Mouse (Mus musculus): ENCODE measurements around the gene Fabp7.

Gene Fabp7

DNA sequence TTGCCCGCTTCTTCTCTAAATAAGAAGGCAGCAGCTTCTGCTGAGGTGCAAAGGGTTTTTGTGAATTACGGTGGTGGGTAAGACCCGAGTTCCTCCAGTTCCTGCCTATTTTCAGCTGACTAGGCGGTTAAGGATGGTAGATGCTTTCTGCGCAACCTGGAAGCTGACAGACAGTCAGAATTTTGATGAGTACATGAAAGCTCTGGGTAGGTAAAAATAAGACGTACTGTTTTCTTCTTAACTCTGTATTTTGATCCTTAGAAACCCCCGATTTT is at the start of gene Fabp7:
TSS of gene Fabp7 (plus strand) at position 6 of the 275 bp plus-strand sequence.
- CTCF ChIA-PET, result no interaction called here

DNA sequence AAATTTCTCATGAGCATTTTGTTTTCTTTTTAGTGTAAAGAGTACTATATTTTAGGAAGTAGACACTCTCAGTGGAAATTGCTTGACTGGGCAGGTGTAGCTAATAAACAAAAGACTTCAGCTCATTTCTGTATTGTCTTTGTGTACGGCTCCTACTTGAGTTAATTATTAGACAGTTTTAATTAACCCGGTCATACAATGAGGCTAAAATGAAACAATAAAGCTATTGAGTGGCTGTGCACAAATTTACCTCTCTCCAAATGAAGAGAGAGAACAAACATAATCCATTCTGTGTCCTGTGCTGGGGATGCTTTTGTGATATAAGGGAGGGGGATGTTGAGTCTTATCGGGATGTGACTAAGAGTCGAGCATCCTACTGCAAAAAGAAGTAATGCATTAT is 43.9 kb upstream of the Fabp7 start:
- CTCF ChIA-PET, result no interaction called here

GRCm38 (mm10) chr10:57741351-57741750 is 43.3 kb upstream of the Fabp7 start:
- CTCF ChIA-PET, result no interaction called here

DNA sequence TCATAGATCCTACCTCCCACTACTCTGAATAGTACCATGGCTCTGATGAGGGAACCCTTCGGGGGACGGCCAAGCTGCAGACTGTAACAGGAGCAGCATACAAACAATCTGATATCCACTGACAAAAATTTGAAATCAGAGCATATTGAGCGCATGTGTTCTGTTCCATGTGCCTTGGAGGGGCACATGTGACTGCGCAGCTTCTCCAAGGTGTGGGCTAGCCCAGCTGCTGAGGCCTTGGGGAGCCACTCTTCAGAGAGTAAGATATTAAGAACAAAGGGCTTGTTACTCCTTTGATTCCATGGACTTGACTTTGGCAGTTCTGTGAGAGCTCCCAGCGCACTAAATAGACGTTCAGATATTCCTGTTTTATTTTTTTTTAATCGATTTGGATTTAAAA is 41.6 kb upstream of the Fabp7 start:
- CTCF ChIA-PET, result interaction anchor here (0.7 to 2.7 kb wide), 3 partner anchors 99 to 1310 kb away, joined by 3 to 35 read pairs (median 8); no protein-coding TSS in a partner anchor

- CTCF ChIA-PET, result interaction anchor here (0.7 to 2.7 kb wide), 7 partner anchors 16 to 1310 kb away, joined by 3 to 35 read pairs (median 3); no protein-coding TSS in a partner anchor
These were observed 41.1 kb upstream of the Fabp7 start for GRCm38 (mm10) chr10:57743606-57744016.

GRCm38 (mm10) chr10:57744128-57744765 is 40.4 kb upstream of the Fabp7 start:
- CTCF ChIA-PET, result interaction anchor here (0.6 to 2.7 kb wide), 7 partner anchors 16 to 832 kb away, joined by 3 to 35 read pairs (median 3); no protein-coding TSS in a partner anchor

DNA sequence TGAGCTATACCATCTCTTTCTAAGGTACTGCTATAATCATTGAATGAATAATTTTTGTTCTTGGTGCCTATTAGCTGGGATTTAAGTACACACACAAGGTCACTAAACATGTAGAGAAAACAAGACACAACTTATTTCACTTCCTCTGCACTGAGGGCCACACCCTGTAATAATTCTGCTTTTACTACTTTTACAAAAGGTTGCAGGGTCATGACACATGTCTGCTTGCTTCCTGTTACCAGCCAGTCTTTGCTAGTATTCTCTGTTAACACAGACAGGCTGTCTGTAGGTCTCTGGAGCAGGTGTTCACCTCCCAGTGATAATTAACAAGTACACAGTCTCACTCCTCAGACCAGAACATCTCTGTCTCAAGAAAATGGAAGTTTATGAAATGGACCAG is 39.2 kb upstream of the Fabp7 start:
- CTCF ChIA-PET, result no interaction called here

DNA sequence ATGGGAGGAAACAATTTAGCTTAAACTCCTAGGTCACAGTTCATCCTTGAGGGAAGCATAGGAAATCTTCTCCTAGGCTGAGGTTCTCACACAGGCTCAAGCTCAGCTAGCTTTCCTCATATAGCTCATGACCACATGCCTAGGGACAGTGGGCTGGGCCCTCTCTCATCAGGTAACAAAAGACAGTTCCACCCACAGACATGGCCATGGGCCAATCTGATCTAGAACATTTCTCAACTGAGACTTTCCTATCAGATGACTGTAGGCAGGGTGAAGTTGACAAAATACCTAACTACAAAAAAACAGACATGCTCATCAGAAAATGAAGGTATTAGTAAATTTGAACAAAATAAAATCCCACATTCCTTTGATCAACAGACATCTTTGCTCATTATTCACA is 37.6 kb upstream of the Fabp7 start:
- CTCF ChIA-PET, result no interaction called here

DNA sequence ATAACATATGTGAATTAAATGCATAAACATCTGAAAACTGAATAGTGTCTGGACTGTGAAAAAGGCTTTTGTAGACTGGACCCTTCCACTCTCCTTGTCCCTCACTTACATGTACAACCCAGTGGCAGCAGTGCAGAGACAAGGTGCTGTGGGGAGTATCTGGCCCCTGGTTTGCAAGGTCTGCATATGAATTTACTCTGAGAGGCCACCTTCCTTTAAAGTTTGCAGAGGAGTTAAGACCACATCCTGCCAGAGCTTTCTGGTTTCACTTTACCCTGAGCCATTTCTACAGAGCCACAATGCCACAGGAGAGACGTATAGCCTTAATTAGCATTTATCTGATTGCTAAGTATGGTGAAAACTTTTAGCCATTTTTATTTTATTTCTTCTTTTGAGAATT is 31.3 kb upstream of the Fabp7 start:
- CTCF ChIA-PET, result interaction anchor here (1.1 kb wide), 1 partner anchor 42 kb away, joined by 3 read pairs; no protein-coding TSS in a partner anchor

DNA sequence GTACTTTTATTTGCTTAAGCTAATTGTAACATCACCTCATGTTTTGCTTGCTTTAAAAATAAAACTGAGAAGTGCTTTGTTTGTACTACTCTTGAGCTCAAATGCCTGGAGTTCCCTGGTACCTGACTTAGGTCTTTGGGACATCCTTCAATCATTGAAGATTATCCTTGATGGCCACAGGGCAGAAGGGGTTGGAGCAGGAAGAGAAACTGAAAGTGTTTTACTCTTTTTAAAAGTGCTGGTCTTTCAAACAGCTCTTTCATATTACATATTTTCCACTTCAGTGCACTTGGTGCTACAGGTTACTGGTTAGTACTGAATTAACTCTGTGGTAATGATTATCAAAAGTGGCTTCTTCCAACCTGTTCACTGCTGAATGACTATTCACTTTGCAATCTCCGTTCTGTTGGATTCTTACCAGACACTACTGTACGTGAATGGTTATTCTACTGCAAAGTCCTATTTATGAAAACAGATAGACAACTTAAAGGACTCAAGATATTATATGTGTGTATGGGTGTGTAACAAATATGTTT is 29.4 kb upstream of the Fabp7 start:
- CTCF ChIA-PET, result no interaction called here

- CTCF ChIA-PET, result no interaction called here
These were observed 25.7 kb upstream of the Fabp7 start for GRCm38 (mm10) chr10:57758999-57759398.

GRCm38 (mm10) chr10:57760694-57761093 is 24.0 kb upstream of the Fabp7 start:
- CTCF ChIA-PET, result no interaction called here

DNA sequence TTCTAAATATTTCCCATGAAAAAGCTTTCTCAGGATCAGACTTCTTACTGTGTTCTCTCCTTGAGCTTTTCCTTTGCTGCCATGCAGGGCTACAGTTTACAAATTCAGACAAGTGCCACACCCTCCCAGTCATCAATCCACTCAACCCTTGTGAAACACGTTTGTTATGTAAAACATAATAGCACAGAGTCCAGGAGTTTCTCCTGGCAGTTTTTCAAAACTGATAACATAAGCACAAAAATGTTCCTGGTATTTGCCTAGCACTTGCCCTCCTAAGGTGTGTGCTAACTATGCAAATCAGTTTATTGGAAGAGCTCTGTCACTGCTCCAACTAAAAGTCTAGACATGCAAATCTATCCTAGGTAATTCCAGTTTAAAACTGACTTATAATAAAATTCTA is 21.6 kb upstream of the Fabp7 start:
- CTCF ChIA-PET, result no interaction called here

GRCm38 (mm10) chr10:57783289-57784130 is 1.2 kb upstream of the Fabp7 start:
- CTCF ChIA-PET, result no interaction called here

GRCm38 (mm10) chr10:57784131-57784875 is 378 bp upstream of the Fabp7 start:
- CTCF ChIA-PET, result no interaction called here

DNA sequence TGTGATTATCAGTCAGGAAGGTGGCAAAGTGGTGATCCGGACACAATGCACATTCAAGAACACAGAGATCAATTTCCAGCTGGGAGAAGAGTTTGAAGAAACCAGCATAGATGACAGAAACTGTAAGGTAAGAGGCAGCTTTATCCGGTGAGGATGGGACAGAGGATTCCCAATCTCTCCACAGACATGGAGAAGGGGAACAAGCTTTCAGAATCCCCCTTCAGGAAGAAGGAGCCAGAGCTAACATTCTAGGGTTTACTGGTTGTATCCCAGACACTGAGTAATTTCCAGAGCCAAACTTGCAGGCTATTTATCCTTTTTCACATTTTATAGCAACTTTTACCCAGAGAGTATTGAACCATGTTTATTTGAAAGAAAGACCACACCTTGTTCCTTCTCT is 871 bp downstream of the Fabp7 start:
- CTCF ChIA-PET, result no interaction called here

GRCm38 (mm10) chr10:57792957-57793356 is 8.3 kb downstream of the Fabp7 start:
- CTCF ChIA-PET, result no interaction called here

- CTCF ChIA-PET, result interaction anchor here (0.5 kb wide), 1 partner anchor 48 kb away, joined by 5 read pairs; no protein-coding TSS in a partner anchor
These were observed 9.3 kb downstream of the Fabp7 start, which contains the start of gene Smpdl3a for GRCm38 (mm10) chr10:57794018-57794417. Gene Smpdl3a (plus strand): TSS chr10:57794335.

GRCm38 (mm10) chr10:57794491-57795461 is 10.1 kb downstream of the Fabp7 start:
- CTCF ChIA-PET, result interaction anchor here (0.5 to 1.2 kb wide), 3 partner anchors 22 to 47 kb away, joined by 3 to 5 read pairs (median 5); no protein-coding TSS in a partner anchor

GRCm38 (mm10) chr10:57795542-57795941 is 10.9 kb downstream of the Fabp7 start:
- CTCF ChIA-PET, result interaction anchor here (0.8 to 1.2 kb wide), 2 partner anchors 21 to 42 kb away, joined by 3 to 5 read pairs; no protein-coding TSS in a partner anchor

DNA sequence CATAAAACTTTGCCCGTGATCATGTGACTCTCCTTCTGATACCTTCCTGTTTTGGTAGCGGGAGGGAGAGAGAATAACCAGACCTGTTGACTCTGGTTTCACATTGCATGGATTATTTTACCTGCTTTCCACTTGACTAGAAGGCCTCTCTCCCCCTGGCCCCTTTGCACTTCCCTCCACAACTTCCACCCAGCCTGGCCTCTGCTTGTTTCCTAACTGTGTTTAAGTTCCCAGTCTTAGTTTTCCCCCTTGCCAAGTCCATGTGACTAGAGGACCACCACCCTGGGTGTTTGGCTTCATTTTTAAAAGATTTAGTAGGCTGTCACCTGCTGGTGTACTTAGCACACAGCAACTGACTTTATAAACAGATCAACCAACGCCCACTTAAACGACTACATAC is 11.4 kb downstream of the Fabp7 start:
- CTCF ChIA-PET, result interaction anchor here (1.2 kb wide), 1 partner anchor 21 kb away, joined by 5 read pairs; no protein-coding TSS in a partner anchor

Data from spleen, embryonic (tissue).